Mouse (Mus musculus) liver, adult (tissue): ENCODE results near the gene Plekhh2.

ENCODE experiments used
- GATA4 ChIP-seq: IDR thresholded peaks from 2 replicates; pipeline ENCODE4 v1.6.1; 2014; ENCODE audit warnings: mild to moderate bottlenecking, low read length; ENCODE audit not compliant: insufficient replicate concordance

Gene Plekhh2

DNA sequence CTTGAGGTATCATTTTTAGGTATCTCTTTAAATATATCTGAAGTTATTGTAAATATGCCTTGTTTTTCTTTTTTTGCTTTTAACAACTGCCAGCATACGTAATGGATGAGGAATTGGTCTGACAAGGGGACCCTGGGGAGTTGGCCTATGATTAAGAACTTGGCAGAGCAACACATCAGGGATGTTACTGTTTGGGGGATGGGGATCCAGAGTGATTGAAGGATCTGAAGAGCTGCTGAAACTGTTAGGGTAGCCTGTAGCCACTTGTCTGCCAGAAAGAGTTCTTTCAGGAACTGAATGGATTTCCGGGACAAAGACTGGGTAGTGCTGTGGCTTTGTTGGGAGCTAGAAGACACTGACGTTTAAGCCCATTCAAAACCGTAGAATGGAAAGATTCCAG, 23.5 kb downstream of the Plekhh2 start:
- no peak for TF ChIP-seq GATA4

DNA sequence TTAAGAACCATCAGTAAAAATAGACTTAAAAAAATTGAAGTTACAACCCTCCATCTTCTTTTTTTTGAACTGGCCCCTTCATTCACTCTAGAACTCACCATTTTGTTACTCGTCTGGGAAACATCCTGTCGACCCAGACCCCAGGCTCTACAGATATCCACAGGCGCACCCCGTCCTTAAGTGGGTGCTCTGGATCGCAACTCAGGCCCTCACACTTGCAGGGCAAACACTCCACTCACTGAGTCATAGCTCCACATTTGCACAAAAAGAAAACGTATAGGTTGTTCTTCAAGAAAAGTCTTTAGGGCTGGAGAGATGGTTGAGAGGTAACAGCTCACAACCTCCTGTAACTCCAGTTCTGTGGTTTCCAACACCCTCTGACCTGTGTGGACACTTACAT, 25.6 kb downstream of the Plekhh2 start:
- no peak for TF ChIP-seq GATA4

DNA sequence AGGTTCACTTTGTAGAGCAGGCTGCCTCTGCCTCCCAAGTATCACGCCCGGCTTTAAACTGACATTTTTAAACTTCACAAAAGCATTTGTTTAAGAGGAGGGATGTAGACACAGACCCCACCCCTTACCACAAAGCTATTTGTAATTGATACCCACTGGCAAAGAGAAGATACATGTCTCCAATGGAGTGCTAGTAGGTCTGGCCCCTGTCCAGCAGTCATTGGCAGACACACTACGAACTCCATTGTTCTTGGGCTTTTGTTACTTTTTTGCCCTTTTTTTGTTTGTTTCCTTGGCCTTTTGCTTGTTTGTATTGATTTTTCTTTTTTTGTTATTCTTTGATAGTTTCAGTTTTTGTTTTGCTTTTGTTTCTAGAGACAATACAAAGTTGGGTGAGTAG, 26.3 kb downstream of the Plekhh2 start:
- no peak for TF ChIP-seq GATA4

DNA sequence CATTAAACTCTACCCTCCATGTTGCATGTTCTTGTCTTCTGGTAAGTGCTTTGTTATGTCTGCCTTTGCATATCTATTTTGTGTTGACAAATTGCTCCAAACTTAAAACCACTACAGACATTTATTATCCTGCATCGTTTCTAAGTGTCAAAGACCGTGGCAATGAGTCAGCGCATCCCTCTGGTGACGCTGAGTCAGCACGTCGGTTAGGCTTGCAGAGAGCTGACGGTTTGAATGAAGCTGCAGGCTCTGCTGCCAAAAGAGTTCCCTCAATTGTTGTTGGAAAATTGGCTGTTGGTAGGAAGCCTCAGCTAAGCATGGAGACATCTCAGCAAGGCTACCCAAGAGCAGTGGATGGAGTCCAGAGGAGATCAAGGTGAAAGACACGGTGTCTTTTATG, 28.9 kb downstream of the Plekhh2 start:
- no peak for TF ChIP-seq GATA4

DNA sequence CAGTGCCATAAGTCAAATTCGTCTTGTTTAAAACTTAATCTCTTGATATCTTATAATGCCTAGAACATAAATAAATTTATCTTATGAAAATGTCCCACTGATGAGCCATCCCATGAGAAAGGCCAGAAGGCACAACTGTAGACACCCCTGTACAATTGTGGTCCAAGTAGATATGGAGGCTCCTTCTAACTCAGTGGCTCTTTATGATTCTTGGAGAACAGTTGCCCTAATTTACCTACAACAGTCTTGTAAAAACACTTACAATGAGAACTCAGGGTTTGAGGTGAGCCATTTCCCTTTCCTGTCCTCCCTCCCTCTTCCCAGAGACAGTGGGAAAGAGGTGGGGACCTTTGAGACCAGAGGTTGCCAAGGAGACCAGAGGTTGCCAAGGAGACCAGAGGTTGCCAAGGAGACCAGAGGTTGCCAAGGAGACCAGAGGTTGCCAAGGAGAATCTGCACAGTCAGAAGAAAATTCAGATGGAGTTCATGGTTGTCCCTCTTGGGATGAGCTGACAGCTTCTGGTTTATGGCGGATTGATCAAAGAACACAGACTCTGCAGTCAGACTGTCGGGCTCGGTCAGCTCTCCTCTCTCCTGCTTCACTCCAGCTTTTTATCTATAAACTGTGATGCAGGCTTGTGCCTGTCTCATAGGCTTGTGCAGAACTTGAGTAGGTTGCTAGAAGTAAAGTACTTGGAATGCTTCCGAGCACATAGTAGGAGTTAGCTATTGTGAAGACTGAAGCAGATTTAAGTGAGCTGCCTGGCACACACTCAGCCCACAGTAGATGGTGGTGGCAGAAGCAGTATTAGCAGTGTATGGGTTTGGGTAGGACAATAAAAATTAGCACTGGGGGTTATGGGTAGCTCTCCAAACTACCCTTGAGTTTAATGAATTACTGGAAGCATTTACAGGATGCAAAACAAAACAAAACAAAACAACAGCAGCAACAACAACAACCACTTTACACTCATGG, 39.5 kb downstream of the Plekhh2 start:
- no peak for TF ChIP-seq GATA4

DNA sequence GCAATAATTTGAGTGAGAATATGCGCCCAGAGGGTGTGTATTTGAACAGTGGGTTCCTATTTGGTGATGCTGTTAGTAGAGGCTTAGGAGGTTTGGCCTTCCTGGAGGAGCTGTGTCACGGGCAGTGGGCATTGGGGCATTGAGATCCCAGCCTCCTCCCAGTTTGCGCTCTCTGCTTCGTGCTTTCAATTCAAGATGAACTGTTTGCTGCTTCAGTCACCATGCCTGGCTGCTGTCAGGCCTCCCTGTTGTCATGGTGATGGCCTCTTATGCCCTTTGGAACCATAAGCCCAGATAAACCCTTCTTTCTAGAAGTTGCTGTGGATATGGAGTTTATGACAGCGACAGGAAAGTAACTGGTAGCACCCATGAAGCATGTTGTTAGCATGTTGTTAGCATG, 40.5 kb downstream of the Plekhh2 start:
- TF ChIP-seq GATA4 = no peak

DNA sequence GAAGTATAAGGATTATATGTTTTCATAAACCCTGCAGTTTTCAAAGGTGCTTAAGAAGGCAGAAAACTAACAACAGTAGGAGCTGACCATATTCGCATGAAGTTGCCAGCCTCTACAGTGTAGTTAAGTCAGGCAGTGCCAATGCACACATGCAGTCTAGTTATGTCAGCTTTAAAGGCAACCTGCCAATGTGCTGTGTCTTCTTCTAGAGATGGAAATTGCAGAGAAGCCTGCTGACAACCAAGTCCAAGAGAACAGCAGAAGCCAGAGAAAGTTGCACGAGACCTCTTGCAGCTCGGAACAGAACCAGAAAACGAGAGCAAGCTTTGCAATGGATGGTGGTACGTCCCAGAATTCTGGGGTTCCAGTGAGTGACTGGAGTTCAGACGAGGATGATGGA, 54.1 kb downstream of the Plekhh2 start:
- no peak for TF ChIP-seq GATA4

DNA sequence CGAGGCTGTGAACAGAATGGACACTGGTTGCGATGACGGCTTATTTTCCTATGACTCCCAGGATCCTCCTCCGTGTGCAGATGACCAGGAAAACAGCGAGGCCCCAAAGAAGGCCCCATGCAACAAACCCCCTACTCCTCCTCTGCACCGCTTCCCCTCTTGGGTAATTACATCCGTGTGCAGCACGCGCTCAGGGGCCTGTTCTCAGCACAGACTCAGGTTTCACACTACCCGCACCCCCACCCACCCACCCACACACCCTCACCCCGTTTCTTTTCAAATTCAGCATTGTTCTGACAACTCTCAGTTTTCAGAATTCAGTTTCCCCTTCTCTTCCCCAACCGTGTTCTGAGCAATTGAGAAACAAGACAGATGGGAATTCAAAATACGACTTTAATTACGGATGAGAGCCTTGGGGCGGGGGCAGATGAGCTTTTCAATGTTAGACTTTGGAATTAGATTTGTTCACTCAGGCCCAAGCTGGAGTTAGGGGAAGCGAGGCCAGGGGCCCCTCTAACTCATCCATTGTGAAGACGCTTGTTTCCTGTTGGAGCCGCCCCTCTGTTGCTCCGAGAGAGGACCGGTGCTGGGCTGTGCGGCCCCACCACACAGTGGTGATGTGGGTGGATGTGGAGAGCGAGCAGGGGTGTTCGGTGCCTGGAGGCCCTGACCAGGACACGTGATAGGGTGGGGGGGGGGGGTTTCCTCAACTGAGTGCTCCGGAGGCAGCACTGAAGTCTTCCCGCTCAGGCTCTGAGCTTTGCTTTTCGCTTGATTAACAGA, 55.3 kb downstream of the Plekhh2 start:
- TF ChIP-seq GATA4 = no peak

DNA sequence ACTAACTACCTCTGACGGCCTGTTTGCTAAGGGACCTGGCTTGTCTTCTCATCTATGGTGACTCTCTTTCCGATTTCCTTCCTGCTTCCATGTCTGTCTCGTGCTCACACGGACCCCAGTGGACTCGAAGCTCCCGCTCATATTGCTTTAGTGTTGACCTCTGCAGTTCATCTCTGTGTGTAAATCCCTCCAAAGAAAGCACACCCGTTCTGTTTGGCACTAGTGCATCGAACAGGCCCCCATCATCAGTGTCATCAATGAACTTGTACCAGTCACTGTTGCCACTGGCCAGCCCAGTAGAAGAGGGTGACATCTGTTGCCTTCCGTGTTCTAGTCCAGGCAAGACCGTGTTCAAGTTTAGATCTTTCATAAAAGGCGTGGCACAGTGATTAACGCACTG, 57.1 kb downstream of the Plekhh2 start:
- no peak for TF ChIP-seq GATA4

DNA sequence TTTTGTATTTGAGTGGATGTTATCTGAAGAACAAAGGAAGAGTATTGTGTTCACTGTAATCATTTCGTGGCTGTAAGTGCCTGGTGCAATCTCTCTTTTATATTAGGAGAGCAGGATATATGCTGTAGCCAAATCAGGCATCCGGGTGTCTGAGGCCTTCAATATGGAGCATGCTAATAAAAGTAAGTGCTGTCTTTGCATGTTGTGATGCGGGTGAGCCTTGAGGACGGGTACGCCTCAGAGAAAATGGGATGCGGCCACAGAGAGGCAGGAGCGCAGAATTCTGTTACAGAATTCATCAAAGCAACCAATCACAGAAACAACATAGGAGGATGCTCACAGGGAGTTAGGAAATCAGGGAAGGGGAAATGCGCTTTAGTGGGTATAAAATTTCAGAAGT, 58.1 kb downstream of the Plekhh2 start:
- no peak for TF ChIP-seq GATA4

DNA sequence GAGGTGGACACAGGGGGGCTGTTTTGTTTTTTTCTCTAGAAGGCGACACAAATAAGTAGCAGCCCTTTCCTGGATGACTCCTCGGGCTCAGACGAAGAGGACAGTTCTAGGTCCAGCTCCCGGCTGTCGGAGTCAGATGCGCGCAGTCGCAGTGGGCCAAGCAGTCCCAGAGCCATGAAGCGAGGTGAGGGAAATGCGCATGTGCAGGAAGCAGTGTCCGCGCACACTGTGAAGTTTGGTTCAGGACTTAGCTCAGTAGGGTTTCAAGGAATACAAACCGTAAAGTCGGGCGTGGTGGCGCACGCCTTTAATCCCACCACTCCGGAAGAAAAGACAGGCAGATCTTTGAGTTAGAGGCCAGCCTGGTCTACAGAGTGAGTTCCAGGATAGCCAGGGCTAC, 59.9 kb downstream of the Plekhh2 start:
- no peak for TF ChIP-seq GATA4

DNA sequence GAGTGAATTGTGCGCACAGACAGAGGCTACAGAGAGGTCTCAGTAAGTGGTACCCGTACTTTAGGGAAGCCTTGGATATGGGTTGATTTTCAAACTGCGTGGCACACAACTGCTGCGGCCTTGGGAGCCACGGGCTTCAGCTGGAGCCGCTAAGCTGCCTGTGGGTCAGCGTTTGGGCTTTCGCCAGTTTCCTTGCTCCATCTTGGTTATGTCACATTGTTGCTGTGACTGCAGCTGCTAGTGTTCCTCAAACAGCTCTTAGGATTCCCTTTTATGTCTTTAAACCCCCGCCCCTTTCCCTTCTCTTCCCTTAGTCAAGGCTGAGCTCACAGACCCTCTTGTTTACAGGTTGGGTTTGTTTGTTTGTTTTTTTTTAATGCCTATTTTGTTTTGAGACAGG, 61.6 kb downstream of the Plekhh2 start:
- TF ChIP-seq GATA4 = no peak

DNA sequence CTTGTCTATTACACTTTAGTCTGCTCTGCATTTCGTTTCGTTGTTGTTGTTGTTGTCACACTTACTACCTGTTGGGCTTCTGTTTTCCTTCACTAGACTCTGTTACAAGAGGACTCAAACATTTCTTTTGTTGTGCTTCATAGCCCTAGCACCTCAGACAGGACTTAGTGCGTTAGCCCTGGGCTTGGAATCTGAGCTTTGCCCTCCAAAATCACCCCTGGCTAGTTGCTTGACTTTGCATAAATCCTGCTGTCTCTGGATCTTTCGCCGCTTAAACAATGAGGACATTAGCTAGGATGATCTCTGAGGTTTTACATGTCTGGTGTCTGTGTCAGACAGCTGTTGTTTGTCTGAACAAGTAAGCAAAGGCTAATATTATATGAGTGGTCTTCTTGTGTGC, 62.2 kb downstream of the Plekhh2 start:
- no peak for TF ChIP-seq GATA4

DNA sequence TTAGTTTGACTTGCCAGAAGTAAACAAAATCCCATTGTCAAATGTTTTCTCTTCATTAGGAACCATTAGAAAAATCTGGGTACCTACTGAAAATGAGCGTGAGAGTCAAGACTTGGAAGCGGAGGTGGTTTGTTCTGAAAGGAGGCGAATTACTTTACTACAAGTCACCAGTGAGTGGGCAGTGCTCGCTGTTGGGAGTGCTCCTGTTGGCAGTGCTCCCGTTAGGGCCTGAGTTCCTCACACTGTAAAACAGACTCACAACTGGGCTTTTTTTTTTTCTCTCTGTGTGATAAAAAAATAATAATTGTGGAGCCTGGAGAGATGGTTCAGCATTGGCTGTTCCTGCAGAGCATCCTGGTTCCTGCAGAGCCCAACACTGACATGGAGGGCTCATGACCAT, 63.4 kb downstream of the Plekhh2 start:
- TF ChIP-seq GATA4 = no peak

DNA sequence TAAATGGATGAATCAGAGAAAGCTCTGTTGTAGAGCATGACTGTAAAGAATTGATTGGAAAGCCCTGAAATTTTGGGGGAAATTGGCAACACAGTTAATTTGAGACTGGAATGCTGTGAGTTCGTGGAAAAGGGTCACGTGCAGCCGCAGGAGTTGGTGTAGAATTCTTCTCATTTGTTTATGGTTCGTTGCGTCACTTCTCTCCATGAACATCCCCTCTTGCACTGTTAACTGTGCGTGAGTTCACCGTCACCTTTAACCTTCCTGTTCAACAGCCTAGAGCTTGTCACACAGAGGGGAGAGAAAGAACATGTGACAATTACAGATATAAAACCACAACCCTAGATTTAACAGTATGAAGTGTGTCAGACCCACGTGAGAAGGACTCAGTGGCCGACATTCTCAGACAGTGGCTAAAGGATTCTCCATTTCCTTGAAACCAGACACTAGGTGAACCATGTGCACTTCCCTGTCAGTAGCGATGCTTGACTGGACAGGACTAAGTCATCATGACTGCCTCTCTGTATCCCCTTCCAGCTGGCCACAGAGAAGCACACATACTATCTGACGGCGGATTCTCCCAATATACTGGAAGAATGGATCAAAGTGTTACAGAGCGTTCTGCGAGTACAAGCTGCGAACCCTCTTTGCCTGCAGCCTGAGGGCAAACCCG, 65.1 kb downstream of the Plekhh2 start:
- no peak for TF ChIP-seq GATA4

DNA sequence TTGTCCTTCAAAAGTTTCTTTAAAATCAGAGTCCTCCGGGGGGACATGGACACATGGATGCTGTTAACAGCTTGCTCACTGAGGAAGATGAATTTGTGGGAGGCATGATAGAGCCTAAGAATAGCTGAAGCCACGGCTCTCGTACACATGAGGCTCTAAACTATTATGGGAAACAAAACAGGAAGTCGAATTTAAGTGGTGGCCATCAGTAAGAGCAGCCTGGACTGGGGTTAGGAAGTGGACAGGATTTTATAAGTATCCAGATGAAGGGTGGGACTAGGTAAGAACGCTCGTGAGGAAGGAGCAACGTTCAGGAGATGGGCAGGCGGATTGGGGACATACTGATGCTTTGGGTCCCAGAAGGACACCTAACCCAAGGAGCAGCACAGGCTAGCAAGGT, 67.6 kb downstream of the Plekhh2 start:
- no peak for TF ChIP-seq GATA4
